ENCODE assay signal across 1 mouse cellular context in the genomic region with DNA sequence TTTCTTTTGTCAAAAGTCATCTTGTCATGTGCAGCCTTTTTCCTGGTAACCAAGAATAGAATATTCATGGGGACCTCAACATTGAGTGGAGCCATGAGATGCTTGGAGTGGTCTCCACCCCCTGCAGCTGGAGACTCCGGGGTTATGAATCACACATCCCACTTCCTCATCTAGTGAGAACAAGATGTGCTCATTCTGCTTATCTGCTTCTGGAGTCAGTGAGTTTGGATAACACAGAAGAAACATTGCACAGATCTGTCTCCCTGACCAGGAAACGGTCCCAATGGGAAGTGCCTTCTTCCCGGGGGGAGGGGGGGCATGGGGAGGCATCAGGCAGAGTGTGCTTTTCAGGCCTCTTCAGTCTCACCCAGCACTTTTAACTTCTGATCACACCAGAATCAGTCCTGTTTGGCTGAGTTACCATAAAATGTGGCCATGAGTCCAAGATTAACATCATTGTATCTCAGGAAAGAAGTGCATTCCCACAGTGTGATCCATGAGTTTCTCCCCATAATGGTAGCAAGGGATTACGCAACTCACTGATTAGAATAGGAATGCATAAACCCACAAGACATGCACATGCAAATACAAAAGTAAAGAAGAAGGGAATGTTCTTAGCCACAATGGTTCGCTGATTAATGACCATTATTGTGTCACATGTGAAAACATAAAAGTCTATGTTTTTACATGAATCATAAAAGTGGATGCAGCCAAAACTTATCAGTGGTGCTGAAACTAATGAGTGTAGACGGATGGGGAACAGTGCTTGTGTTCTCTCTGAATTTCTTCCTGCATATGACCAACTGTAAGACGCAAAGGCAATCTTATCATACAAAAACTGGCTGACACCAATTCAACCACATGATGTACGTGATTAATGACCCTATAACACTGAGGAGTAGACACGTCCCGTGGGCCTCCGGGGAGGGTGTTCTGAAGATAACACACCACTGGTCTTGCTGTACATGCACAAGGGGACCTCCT.
TF ChIP-seq lines count a peak whose summit lies in the region.

No protein-coding gene starts in this region.

TF ChIP-seq in MEL, 35 proteins besides CTCF, POLR2A, EP300 and RAD21 (continued from another document):
- TF ChIP-seq KAT2A (conservative IDR thresholded peaks at IDR 0.05; ENCODE audit: low read depth, low read length) (no peak), HCFC1 (IDR thresholded peaks at IDR 0.05; ENCODE audit: low read depth, low read length) (no peak), GATA1 (IDR thresholded peaks at IDR 0.05; ENCODE audit: low read depth, low read length) (peak; percentile 87), MEF2A (IDR thresholded peaks at IDR 0.05; ENCODE audit: extremely low read depth, insufficient replicate concordance, low read depth, low read length, poor library complexity, severe bottlenecking) (no peak), TAL1 (IDR thresholded peaks at IDR 0.05; ENCODE audit: low read length) (peak; percentile 14; the same call in 1 of the 2 replicates), MYB (IDR thresholded peaks at IDR 0.05; ENCODE audit: low read depth, low read length) (no peak), POLR2AphosphoS2 (IDR thresholded peaks at IDR 0.05; ENCODE audit: low read length) (no peak), MAZ (IDR thresholded peaks at IDR 0.05; ENCODE audit: low read depth, low read length) (no peak), USF2 (IDR thresholded peaks at IDR 0.05; ENCODE audit: borderline replicate concordance in 1 of 2, insufficient read depth in 1 of 2, low read depth in 1 of 2, low read length in 2 of 2) (no peak), ETS1 (IDR thresholded peaks at IDR 0.05; ENCODE audit: low read depth, low read length) (peak; percentile 28; the same call in 1 of the 2 replicates), USF1 (IDR thresholded peaks at IDR 0.05; ENCODE audit: low read depth, low read length) (no peak), CHD2 (IDR thresholded peaks at IDR 0.05; ENCODE audit: low read length) (no peak), ELF1 (IDR thresholded peaks at IDR 0.05; ENCODE audit: low read depth, low read length) (no peak), TCF12 (IDR thresholded peaks at IDR 0.05; ENCODE audit: low read depth, low read length) (peak; percentile 38; the same call in 1 of the 2 replicates), JUND (IDR thresholded peaks at IDR 0.05; ENCODE audit: low read depth, low read length) (no peak), UBTF (IDR thresholded peaks at IDR 0.05; ENCODE audit: borderline replicate concordance, insufficient read depth, low read depth, low read length) (no peak), RCOR1 (IDR thresholded peaks at IDR 0.05; ENCODE audit: low read depth, low read length) (peak; percentile 68), ZMIZ1 (IDR thresholded peaks at IDR 0.05; ENCODE audit: low read depth, low read length) (no peak), BHLHE40 (IDR thresholded peaks at IDR 0.05; ENCODE audit: borderline replicate concordance, low read depth, low read length) (no peak), NELFE (IDR thresholded peaks at IDR 0.05; ENCODE audit: low read depth, low read length) (no peak), ZNF384 (IDR thresholded peaks at IDR 0.05; ENCODE audit: low read depth, low read length) (no peak), SMC3 (IDR thresholded peaks at IDR 0.05; ENCODE audit: low read depth, low read length) (no peak), ZKSCAN1 (IDR thresholded peaks at IDR 0.05; ENCODE audit: low read depth, low read length) (no peak)
